Mouse (Mus musculus): ENCODE results near the gene Mfsd11.
"Not testable (repeated sequence)": the region's sequence is repeated elsewhere in the genome, so short reads cannot be mapped to it uniquely, and the experiment has no call there.

The Mfsd11 gene

DNA sequence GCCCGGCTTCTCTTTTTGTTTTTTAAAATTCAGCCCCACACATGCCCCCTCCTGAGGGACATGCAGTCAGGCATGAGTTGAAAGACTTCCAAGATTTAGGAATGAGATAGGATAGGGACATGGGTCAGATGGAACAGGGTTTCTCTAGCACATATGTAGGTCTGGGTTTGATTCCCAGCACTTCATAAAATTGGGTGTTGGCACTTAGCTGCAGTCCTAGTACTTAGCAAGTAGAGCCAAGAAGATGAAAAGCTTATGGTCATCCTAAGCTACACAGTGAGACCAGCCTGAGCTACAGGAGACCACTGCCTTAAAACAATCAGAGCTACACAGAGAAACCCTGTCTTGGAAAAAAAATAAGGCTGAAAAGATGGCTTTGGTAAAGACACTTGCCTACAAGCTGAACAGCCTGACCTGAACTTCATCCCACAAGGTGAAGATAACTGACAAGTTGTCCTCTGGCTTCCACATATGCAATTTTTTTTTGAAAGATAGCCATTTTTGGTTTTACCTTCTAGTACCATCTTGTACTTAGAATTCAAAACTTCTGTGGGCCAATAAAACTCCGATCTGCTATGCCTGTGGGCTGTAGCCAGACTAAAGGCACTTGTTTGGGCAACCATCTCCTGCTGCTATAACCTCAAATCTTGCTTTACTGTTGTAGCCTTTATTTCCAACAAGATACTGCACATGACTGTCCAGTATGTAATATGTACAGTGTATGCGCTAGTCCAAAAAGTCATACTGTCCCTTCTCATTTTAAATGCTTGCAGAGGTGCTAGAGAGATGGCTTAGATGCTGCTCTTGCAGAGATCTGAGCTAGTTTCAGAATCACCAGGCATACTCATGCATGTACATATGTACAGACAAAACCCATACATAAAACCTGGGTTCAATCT lies 4.8 kb upstream of the Mfsd11 start:
- DNase-seq (ENCODE audit: low read depth), result peak; percentile 40

DNA sequence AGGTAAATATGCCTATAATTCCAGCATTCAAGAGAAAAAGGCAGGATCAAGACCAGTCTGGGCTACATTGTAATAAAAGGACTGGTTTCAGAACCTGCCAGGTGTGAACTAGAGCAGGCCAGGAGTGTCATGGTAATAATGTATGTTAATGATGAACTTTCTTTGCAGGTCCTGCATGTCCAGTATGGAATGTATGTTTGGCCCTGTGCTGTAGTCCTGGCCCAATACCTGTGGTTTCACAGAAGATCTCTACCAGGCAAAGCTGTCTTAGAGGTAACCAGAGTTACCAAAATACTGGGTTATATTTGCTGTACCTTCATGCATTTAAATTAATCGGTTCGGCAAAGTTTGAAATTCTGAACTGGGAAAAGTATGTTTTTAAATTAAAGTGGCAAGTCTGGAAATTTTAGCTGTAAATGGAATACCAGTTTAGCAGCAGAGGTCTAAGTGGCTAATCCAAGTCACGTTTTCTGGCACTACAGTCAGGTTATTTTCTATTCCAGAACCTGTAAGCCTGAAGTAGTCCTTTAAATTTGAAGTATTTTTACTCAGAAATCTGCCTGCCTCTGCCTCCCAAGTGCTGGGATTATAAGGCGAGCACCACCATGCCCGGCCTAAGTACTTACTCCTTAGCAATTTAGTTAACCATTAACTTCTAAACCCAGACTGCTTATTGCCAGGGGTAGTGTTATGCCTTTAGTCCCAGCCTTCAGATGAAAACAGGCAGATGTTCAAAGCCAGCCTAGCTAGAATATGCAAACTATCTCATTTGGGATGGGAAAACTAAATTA lies 4.0 kb upstream of the Mfsd11 start:
- DNase-seq (ENCODE audit: low read depth), result peak; percentile 39

DNA sequence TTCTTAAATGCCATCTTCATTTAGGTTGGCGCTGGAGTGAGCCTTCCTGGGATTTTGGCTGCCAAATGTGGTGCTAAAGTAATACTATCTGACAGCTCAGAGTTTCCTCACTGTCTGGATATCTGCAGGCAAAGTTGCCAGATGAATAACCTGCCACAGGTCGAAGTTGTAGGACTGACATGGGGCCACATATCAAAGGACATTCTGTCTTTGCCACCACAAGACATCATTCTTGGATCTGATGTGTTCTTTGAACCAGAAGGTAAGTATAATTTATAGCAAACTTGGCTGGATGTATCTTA lies 3.4 kb upstream of the Mfsd11 start:
- DNase-seq (ENCODE audit: low read depth), result not testable (repeated sequence)

DNA sequence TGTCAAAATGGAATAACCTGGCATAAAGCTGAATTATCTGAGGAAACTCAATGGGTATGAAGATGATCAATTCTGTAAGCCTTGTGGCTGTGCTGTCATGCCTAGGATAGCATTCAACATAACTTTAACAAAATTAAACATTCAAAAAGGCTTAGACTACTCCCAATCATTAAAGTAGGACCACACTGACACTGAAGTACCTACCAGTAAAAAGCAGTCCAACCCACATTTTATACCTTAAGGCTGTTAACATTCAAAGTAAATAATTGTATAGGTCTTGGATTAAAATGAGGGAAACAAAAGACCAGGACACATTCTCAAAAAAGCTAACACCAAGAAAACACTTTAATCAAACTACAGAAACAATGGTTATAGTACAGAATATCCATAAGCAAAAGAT lies 2.7 kb upstream of the Mfsd11 start:
- DNase-seq (ENCODE audit: low read depth), result no peak

DNA sequence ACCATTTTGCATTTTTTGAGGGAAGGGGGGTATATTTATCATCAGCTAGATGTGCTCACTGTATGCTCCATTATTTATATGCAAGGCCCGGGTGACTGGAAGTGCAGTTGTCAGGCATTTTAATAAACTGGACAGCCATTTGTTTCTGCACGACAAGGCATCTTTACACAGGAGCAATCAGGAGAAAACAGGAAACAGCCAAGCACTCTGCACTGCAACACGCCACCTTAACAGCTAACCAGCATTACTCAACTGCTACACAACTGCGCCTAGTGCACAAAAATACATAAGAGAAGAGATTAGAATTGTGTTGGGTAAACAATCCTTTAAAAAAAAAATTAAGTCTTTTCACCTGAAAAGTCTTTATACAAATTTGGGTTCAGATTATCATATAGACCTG lies 2.2 kb upstream of the Mfsd11 start:
- DNase-seq (ENCODE audit: low read depth), result peak; percentile 65

DNA sequence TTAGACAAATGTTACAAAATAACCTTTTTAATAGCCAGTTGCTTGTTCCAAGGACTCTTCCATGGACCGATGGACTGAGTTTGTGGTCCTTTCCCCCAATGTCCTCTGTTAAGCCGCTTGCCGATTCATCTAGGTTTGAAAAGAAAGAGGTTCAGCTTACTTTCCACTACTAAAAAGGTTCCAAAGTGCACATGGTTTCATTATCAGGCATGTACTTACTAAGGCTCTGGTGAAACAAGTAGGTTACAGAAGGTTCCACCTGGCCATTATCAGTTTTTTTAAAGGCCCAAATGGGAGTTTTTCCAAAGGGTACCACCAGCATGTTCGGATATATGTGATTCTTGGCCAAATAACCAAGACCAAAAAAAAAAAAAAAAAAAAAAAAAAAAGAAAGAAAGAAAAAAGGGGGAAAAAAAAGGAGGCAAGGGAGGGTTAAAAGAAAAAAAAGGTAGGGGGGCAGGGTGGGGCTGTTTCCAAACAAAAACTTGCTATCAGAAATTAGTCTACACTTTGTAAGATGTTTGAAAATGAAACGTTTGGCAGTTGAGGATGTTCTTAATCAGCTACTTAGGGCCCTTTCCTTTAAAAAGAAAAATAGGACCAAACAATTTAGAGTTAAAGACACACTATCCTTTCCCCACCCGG lies 1.3 kb upstream of the Mfsd11 start:
- peak; percentile 49 for DNase-seq (ENCODE audit: low read depth)

DNA sequence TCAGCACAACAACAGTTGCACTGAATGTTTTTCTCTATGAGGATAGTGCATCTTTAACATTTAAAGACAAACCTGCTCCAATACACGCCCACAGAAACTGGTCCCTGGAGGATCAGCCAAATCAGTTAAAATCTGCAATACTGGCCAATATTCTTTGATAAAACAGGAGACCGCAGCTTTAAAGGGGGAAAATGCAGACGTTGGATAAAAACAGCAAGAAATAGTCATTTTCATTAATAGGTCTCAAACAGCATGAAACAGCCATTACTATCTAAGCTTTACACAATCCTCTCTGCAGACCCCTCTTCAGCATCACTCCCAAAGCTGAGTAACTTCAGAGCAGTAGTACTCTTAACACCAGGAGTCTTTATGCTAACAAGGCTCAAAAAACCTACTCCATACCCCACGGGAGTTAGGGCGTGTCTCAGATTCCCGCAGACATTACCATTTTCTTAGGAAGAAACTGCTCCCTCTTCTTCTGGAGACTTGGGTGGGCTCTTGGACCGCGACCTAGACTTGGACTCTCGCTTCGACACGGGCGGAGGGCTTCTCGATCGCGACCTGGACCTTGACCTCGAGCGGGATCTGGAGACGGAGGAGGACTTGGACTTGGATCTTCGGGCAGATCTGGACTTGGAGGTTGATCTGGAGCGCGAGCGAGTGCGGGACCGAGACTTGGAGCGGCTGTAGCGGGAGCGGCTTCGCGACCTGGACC lies 507 bp upstream of the Mfsd11 start:
- peak; percentile 21 for DNase-seq (ENCODE audit: low read depth)

DNA sequence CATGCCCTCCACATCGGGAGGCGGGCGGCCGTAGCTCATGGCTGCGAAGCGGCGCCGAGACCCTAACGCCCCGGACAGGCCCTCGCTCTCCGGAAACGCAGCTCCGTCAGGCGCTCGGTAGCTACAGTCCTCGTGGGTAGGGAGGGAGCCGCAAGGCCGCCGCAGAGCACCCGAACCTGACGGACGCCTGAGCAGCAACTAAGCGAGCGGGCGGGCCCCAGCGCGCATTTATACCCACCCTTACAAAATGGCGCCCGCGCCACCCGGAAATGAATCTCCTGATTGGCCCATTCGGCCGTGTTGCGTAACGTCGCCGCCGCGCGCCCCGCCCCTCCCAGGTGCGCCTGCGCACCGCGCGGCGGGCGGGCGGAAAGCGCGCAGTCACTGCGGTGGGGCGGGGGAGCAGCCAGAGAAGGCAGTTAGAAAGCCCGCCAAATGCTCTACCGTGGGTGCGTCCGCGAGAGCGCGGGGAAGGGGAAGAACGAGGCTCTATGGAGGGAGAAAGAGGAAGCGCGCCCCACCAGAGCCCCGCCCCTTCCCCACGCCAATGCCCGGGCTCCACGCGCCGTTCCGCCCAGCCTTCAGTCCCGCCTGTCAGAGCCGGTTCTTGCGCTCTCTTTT lies 761 bp downstream of the Mfsd11 start, which contains the start of gene Srsf2:
TSS of gene Srsf2 (minus strand) at position 204 of the 621 bp plus-strand sequence.
- peak; percentile 97 for DNase-seq (ENCODE audit: low read depth)

DNA sequence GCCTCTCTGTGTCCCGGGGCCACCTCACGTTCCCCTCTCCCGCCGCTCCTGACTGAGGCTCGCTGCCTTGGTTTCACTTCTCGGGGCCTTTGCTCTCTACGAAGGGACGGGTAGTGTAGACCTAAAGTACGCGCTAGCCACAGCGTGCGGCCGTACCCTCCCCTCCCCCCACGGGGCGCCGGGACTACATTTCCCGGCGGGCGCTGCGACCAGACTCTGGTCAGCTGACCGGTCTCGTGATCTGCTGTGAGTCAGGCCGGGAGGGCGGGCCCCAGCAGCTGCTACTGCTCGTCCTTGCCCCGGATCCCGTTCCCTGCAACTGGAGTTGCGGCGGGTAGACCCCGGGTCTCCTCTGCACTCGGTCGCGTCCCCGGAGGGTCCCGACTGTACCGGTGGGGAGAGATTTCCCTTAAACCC lies 1.3 kb downstream of the Mfsd11 start:
- peak; percentile 96 for DNase-seq (ENCODE audit: low read depth)

DNA sequence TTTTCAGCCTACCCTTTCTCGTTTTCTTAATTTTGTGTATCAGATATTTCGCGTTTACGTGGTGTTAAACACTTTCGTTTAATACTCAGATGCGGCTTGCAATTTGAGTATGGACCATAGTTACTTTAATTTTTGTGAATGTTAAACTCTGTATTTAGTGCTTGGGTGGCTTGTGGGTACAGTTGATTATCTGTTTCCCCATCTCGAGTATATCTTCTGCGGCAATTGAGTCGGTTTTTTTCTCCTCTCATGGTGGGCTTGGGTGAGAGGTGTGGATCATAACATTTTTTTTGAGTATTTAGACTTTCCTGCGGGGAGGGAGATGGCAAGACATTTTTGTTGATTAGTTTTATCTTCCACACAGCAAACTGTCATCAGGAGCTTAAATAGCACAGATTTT lies 2.0 kb downstream of the Mfsd11 start:
- DNase-seq (ENCODE audit: low read depth), result no peak

DNA sequence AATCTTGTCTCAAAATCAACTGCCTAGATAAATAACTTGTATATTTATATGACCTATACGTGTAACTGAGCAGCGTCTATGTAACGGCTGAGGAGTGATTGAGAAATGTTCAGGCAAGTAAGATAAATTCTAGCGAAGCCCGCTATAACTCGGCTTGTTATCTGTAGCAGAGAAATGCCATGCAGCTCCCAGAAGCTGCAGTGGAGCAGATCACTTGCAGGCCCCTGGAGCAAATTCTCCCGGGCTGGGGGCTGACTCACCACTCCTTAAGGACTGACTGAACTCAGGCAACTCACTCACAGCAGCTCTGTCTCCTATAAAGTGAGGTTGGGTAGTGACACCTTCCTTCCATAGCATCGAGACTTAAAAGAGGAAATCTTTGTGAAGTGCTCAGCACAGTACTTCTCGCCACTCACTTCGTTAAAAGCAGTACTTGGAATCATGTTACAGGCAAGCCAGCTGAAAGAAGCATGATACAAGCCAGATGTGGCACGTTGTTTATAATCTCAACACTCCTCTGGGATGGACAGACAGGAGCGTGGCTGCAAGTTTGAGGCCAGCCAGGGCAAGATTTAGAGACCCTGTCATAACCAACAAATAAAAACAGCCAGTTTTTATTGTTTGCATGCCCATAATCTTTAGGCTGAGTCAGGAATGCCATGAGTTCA lies 5.1 kb downstream of the Mfsd11 start:
- DNase-seq (ENCODE audit: low read depth), result no peak

DNA sequence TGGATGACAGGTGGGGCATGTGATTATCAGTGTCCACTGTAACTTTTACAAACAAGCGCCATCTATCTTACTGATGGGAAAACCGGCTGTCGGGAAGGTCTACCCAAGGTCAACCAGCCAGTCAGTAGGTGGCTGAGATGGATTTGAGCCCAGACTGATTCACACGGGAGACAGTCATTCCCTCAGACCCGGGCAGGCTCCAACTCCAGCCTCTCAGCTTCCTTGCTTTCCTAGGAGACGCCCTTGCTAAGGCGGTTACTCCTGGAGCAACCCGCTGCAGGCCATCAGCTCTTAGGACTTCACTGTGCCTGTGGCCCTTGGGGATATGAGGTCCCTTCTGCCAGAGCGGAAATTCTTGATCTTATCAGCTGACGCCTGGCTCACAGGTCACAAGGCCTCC lies 12.2 kb downstream of the Mfsd11 start:
- no peak for DNase-seq (ENCODE audit: low read depth)

DNA sequence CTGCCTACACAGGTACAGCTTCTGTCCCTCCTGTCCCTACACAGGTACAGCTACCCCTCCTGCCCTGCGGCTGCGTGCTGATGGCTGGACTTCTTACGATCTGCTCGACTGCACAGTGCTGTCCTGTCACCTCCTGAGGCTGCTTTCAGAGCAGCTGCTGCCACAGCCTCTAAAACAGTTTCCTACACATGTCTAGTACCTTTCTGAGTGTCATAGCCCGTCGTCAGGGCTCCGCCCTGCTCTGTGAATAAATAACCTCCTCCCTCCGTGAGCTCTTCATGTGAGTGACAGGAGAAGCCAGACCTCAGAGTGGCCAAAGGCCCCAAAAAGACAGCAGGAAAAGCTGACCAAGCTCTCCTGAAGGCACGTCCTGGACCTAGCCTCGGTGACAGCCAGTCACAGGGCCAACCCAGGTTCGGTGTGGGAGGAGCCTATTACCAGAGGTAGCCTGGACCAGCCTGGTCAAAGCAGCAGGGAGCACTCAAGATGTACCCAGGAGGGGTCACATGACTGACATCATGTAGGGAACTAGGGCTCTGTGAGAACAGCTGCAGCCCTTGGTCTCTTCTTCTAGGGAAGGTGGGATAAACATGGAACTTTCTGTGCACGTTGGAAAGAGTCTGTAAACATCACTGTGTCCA lies 13.8 kb downstream of the Mfsd11 start:
- DNase-seq (ENCODE audit: low read depth), result no peak

DNA sequence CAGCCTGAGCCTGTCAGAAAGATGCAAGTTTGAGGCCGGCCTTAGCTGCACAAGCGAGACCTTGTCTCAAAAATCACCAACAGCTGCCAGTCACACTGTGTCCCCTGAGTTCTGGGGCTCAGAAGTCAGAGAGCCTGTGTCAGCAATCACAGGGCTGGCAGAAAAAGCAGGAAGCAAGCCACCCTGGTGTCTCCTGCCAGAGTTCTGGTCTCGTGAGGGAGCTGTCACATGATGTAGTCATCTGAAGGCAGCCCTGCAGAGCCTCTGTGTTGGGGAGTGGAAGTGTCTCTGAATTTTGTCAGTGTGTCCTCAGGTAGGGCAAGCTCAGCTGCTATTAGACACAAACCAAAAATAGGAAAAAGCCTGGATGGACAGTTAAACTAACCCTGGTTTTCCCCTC lies 15.9 kb downstream of the Mfsd11 start:
- peak; percentile 51 for DNase-seq (ENCODE audit: low read depth)

DNA sequence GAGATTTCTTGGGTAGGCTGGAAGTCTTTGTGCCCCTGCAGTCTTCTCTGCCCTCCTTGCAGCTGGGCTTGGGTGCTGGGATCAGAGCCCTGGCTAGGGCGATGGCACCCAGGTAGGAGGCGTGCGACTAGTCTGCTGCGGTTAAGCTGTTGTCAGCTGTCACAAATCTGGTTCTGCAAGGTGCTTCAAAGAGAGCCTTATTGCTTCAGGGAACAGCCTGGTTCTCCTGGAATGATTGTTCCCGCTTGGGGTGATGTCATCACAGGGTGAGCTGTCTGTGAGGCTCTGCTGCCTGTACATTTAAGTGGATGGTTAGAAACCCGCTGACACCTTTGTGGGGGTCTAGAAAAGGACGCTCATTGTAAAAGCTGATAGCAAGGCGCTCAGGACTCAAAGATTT lies 17.0 kb downstream of the Mfsd11 start:
- DNase-seq (ENCODE audit: low read depth), result no peak

DNA sequence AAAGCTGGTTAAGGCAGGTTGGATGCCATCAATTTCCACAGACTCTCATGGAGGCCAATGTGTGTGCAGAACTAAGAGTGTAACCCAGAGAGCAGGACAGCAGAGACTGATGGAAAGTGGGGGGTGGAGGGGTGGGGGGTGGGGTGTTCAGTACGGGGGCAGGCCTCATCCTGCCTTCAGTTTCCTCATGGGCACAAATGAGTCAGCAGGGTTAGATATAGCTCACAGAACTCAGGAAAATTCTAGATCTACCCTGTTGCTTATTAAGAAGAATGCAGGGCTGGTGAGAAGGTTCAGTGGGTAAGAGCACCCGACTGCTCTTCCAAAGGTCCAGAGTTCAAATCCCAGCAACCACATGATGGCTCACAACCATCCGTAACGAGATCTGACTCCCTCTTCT lies 17.4 kb downstream of the Mfsd11 start:
- DNase-seq (ENCODE audit: low read depth), result peak; percentile 59

DNA sequence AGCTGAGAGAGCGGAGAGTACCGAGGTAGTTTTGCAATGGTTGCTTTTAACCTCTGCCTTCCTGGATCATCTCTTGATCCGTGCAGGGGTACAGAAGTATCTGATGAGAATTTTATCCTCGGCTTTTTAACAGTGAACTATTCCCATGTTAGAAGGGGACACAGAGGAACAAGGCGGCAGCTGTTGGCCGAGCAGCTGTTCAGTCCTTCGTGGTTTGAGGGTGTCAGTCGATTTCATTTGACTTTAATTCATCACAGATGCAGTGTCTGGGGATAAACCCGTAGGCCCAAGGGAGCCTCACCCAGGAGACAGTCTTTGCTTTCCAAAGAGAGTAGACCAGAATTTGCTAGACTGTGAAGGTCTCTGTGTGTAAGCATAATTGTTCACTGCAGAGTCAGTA lies 19.3 kb downstream of the Mfsd11 start:
- no peak for DNase-seq (ENCODE audit: low read depth)

DNA sequence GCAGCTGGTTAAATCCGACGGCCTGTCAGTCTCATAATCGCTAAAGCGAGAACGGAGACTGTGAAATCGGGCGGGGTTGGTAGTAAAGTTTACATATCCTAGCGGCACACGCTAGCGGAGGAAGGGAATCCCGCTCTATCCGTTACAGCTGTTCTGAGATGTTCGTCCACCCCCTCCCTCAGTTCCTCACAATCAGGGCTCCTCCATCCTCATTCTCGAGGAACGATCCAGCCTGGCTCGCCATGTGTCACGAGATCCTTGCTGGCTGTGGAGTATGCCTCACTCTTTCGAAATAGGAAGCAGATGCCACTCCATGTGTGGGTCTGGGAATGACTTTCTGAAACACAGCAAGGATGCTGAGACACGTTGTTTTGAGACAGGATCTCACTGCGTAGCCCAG lies 21.7 kb downstream of the Mfsd11 start:
- DNase-seq (ENCODE audit: low read depth), result no peak

DNA sequence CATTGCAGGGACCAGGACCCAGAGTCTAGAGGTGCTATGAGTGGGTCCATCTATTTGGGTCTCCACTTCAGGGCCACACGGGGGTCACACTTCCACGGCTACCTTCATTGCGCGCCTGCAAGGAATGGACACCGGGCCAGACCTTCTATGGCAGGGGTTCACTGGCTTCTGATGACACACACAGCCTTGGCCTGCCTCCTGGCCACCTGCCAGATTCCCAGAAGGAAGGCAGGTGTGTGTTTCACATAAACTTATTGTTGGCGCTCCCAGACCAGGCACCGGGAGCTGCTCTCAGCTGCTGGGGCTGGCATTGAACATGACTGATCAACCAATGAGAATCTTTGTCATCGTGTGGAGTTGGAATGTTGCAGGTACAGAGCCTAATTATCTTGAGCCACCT lies 26.2 kb downstream of the Mfsd11 start:
- no peak for DNase-seq (ENCODE audit: low read depth)

DNA sequence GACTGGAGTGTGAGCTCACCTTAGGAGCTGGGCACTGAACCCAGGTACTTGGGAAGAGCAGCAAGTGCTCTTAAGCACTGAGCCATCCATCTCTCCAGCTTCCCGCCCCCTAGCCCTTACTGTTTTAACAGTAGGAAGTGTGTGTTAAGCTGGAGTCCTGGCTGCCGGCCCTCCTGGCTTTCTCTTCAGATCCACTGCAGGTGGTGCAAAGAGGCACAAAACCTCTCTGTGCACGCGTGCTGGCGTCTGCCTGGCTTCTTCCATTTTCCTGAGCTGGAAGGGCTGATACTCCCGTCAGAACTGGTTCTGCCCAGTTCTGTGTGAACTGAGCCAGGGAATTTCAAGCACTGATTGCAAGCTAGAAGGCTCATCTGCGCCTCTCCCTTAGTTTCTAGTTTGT lies 28.6 kb downstream of the Mfsd11 start:
- DNase-seq (ENCODE audit: low read depth), result no peak

DNA sequence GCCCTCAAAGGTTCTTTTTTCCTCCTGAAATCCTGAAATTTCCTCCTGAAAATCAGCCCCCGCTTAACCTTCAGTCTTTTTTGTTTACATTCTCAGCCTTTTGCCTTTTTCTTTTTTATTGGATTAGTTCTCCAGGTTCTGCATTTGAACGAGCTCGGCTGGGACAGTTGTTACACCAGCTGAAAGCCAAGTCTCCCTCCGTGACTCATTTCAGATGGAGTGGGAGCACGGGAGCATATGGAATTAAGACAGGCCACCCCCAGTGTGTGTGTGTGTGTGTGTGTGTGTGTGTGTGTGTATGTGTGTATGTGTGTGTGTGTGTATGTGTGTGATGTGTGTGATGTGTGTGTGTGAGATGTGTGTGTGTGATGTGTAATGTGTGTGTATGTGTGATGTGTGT lies 29.2 kb downstream of the Mfsd11 start:
- DNase-seq (ENCODE audit: low read depth), result no peak
